Comparison of ENCODE assay signal across 16 mouse cellular contexts in the genomic region with DNA sequence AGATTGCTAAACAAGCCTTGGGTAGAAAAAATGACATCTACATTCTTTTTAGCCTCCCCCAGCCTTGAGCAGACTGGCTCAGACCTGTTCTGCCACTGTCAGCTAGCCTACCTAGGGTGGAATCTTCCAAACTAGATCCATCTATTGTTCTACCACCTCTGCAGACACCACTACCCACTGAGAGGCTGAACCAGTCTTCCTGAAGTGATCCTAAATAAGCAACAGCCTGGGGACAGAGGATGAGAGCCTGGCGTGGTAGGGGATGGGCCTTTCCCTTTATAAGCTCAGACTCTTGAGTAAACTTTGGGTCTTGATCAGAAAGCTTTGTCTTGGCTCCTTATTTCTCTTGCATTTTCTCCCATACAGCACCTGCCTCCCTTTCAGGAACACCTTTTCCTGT.
"Had no signal": no experiment of that assay in that cellular context is flagged by ENCODE, and none has a peak within 500 bp of the region (broad histone marks: within the 10 kb centered on the region; RNA-seq: fewer than 3 reads in every experiment).

No protein-coding gene starts in this region.

- DNase-seq: heart, postnatal 10 days; heart, postnatal 14 days; heart, postnatal 36 days; heart, postnatal 4 days; kidney, adult 11 months; kidney, adult 18-20 months; kidney, adult 2 months; kidney, adult 8-10 months; kidney, adult 9 months; kidney, postnatal 10 days; kidney, postnatal 14 days; kidney, postnatal 25 days; kidney, postnatal 36 days; kidney, postnatal 4 days; layer of hippocampus, adult 9-11 months; layer of hippocampus, postnatal 36 days had no signal
